Mouse (Mus musculus) spleen, postnatal 4 days (tissue): ENCODE measurements at regions not wholly inside any gene's neighbourhood (a gene's known extent, or its start where the extent isn't known, plus 50 kb on each side); places are given as distances from the start of the nearest gene placed in this dataset.

Experiments used
- DNase-seq, 2 experiments: peaks; one replicate each; pipeline ENCODE4 v3.0.0; 2022; ENCODE audit warnings: low spot score in 2 of 2

DNA sequence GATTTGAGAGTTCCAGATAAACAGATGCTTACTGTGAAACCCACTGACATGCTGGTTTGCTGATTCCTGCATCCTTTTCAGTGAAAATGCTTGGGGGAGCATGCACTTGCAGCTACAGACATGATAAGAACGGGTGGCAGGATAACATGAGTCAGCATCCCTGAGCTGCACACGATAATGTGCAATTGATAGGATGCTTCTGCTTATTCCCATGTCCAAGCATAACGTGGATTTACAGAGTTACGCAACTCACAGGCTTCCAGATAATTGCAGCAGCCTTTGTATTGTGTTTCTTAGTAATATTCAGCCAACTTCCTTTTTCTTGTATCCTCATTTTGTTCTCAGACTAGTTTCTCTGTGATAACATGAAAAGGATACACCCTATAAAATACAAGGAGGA is 245.7 kb downstream of the Flrt2 start:
- no peak for DNase-seq

DNA sequence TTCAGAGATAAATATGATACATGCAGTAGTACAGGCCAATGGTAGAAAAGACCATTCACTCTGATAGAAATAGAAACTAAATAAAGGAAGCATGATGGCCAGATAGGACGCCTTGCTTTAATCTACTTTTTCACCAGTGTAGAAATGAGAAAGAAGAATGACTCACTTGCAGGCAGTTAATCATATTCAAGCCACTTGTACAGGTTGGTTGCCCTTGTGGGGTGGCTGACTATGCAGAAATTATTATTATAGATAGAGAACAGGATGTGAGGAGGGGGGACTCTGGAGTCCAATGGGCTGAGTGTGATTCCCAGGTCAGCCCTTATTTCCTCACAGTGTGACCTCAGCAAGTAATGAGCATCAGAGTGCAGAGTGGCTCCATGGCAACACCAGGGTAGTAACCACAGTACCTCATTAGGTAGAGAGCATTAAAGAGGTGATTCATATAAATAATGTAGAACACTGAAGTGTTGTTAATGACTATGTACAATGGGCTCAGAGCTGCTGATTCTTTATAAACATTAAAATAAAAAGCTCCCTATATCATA is 248.5 kb downstream of the Flrt2 start:
- DNase-seq, result no peak

DNA sequence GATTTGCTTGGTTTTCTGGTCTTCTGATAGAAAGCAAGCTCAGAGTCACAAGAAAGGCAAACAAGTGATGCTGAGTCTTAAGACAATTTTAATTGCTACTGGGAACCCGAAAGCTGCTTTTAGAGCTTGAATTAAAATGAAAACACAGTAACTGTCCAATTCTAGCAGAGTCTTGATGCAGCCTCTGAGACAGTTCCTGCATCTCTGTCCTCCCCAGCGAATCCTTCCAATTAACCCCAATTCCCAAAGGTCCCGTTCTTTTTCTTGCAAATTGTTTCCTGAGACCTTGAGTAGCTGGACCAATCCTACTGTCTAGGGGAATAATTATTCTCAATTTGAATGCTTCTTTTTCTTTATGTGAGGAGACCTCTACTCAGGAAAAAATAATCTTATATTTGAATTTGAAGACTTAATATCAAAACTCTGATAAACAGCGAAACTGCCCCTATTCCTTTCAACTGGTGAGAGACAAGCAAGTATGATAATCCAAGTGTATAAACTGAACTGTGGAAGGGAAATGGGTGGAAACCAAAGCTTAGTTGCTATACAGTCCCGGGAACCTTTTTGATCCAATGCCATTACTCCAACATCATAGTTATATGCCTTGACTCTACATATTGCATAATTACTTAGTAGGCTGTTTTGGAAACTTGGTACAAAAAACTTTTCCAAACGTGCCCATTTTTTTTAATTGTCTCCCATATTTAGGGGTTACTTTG is 267.9 kb downstream of the Flrt2 start:
- no peak for DNase-seq

DNA sequence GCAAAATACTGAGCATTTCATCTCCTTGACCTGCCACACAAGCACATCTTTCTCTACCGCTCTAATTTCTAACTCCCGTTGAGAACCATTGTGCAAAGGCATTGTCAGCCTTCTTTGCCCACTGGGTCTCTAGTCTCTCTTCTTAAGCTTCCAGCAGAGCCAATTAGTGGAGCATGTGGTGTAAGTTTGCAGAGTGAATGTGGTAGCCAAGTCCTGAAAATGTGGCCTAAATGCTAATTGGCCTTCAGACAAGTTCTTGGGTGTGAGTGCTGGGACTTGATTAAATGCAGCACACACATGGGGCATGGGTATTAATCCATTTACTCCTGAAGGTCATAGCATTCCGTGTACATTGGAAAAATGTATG is 268.5 kb downstream of the Flrt2 start:
- no peak for DNase-seq

DNA sequence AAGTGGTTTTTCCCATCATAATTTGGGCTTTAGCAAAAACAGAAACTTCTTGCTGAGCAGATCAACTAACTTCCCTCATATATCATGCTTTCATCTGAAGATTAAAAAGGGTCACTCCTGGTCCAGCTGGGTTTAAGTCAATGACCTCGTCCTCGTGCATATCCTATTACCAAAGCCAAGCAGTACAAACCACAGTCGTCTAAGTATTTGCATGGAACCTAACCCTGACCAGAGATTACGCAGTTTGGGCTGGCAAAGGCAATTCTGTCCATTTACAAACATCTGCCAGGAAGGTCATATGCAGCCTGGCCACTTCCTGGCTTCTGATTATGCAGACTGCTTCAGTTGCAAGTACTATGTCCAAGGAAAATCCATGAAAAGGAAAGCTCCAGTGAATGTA is 270.8 kb downstream of the Flrt2 start:
- DNase-seq, result no peak

DNA sequence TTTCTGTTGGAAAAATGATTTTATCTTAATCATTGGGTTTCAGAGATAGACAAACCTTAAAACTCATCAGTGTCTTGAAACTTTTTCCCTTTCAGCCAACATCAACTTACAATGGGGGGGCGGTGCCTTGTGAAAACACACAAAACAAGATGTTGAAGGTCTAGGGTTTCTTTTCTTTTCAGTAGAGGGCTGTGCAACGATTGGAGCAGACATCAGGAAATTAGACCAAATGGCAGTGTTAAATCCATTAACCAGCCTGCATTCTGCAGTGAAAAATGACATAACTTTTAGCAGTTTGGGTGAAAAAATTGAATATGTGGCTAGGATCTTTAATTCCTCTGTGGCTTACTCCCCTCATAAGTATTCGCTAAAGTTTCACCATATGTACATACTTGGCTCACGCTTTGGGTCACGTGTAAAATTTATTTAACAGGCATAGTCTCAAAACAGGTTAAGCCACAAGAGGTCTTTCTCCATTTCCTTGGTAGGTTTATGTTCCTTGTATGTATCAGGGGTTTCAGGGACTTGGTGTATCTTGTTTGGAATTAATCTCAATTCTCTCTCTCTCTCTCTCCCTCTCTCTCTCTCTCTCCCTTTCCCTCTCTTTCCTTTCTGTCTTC is 296.8 kb downstream of the Flrt2 start:
- DNase-seq, result no peak

DNA sequence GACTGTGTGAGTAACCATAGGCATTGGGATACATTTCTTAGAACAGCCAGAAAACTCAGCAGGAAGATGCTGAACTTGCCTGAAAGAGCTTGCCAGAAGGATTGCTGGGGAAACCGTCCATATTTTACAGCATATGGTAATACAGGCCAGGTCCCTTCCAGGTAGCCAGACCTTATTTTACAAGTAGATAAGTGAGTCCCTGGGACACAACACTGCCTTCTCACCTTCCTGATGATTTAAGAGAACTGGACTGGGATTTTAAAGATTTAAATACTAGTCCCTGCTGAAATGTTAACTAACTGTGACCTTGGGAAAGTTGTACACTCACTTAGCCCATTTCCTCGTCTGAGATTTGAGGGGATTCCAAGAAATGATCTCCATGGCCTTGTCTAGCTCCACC is 302.9 kb downstream of the Flrt2 start:
- DNase-seq, result no peak

DNA sequence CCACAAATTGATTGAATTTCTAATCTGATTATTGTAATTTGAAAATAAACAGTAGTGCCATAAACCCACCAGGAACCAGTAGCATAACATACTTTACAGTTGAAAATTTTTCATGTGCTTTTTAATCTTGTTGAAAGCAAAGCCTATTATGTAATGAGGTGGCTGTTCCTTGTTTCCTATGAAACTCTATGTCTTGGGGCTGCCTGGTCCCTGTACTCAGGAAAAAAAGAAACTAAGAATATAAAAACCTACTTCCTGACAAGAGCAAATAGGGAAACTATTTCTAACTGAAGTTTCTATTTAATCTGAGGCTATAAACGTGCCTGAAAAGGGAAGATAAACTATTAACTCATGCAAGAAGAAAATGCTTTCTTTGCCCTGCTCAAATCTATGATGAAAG is 338.2 kb downstream of the Flrt2 start:
- DNase-seq, result no peak

DNA sequence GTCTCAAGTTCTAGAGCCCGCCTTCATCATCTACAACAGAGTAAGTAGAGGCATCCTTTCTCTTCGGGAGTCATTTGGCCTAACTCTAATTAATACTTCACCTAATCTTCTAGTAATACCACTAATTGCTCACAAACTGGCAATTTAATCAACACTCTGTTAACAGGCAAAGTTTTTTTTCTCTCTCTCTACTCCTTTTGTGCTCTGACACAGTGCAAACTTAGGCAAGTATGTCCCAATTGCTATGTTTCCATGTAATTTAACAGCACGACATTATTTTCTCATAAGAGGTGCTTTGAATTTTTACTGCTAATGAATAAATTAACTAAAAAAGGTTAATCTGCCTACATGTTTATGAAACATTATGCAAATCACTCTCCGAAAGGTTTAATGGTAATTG is 383.3 kb downstream of the Flrt2 start:
- DNase-seq, result no peak

DNA sequence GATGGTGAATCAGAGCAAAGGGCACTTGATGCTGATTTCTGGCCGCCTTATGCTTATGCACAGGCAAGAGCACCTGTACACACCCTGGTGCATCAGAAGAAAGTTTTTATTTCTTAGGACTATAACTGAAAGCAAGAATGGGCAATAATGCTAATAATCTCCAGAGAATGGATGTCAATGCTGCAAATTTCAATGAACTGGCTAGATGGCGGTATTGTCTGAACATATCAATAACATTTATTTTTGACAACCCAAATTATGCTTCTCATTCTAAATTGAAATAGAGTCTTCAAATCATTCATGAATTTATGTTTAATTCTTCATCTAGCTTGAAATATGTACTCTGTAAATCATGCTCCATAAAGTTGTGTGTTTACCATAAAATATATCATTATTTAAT is 399.0 kb downstream of the Flrt2 start:
- DNase-seq, result no peak

DNA sequence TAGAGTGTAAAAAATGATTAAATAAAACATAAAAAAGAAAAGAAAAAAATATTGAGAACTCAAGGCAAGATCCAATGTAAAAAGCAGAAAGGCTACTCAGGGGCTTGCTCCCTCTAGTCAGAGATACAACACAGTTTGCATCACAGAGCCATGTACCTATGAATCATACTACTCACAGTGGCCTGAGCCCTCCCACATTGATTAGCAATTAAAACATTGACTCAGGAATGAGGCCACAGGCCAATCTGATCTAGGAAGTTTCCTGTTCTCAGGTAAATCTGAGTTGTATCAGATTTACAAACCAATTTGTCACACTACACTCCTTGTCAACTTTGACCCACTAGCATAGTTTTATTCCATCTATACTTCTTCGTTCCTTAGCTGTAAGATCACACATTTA is 414.2 kb downstream of the Flrt2 start:
- DNase-seq, result no peak

DNA sequence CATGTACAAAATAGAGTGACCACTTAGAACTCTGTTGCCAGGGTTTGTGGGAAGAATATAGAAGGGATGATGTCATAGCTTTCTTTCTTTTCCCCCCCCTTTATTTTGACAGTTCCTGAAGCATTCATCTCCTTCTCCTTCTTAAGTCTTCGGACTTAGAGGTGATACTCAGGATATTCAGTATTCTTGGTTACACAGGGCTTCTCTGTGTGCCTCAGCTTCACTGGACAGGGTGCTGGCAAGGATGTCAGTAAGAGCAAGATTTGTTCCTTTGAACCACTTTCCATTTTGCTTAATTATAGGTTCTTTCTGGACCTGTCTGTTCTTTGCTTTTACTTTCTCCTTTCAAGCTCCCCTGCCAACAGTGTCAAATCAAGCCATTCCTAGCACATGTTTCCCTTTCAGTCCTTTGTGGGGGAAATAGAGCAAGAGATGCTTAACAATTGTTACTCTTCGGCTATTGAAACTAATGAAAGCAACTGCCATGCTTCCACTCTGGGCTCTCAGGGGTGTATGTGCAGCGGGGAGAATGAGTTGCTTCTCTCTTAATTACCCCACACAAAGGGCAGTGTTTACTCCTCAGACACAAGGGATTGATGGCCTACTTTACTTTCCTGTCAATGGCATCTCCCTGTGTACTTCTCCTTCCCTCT is 422.8 kb downstream of the Flrt2 start:
- no peak for DNase-seq

DNA sequence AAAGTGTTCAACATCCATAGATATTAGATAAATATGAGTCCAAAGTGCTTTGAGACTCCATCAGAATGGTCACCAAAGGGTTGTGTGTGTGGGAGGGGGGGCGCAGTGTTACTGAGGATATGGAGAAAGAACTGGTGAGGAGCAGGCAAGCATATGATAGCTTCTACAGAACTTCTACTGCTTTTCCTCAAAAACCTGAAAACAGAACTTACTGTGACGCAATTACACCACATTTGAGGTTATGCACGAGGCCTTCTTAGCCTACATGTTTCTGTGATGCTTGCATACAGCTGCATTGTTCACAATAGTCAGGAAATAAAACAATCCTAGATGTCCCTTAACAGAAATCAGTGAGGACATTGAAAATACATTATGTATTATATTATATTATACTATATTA is 425.5 kb downstream of the Flrt2 start:
- DNase-seq, result no peak

DNA sequence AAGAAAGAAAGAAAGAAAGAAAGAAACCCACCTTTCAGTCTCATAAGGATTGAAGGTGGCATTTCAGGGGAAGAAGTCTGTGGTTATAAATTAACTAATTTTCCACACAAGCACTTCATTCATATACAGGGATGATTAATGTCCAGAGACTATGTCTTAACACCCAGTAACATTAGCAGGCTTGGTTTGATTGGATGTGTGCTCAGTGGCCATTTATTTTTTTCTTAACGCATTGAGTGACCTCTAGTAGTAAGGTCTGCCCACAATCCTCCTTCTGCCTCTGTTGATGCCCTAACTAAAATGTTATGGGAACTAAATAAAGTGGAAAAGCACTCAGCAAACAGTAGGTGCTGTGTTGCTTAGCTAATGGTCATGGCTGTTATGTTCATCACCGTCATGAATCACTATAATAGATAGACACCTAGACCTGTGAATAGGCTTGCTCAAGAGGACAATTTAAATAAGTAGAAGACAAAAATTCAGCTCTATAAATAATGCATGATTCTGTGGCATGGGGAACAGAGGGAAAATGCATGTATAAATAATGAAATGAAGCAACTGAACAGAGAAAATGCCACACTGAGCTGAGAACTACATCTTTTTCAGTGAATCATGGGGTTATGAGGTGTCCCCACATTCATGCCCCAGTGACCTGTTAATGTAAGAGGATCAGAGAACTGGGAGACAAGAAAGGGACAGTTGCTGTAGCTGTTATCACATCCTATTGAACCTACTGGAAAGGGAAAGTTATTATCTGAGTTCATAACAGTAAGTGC is 432.3 kb downstream of the Flrt2 start:
- DNase-seq, result no peak

DNA sequence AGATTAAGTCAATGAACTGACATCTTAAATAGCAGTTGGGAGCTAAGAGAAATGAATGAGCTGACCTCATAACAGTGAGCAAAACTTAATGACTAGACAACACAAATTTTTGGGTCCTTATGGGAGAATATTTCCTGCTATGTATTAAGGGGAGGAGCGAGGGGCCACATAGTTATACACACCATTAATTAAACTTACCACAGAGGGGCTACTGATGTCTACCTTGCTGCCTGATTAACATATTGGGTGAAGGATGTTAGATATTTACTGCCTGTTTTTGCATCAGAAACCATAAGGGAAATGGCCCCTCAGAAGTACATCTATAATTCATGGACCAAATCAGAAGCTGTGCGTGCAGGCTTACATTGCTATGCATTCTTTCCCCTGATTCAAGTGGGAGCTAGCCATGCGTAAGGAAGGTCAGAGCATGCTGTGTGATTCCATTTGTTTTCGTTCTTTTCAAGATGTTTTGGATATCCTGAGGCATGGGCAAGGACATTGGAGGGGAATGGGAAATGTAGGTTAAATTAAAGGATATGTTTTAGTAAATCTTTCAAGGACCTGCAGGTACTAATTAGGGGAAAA is 437.9 kb downstream of the Flrt2 start:
- no peak for DNase-seq

DNA sequence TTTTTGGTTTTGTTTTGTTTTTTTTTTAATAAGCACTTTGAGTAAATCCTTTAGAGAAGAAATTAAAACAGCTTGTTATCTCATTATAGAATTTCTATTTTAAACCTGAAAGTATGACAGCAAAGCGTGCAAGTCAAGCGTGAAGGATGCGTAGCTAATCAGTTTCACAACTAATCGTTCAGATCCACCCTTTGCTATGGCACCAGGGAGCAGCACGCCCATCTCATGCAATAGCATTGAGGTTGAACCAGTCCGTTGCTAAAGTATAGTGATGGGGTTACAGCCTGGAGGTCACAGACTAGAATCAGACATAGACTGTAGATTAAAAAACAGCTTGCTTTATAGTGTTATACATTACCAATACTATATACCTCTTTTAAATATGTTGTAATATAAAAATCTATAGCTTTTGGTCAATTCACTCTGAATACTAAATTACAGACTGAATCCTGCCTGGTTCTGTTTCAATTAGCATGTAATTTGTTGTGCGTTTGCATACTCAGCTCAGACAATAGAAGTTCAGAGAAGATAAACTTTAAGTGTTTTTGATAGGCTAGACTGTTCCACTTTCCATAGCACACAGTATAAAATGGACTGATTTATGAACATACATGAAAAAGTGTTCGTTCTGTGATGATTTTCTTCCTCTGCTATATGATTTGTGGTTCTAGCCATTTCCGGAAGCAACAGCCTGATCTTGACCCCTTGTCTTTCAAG is 438.9 kb downstream of the Flrt2 start:
- DNase-seq, result no peak

DNA sequence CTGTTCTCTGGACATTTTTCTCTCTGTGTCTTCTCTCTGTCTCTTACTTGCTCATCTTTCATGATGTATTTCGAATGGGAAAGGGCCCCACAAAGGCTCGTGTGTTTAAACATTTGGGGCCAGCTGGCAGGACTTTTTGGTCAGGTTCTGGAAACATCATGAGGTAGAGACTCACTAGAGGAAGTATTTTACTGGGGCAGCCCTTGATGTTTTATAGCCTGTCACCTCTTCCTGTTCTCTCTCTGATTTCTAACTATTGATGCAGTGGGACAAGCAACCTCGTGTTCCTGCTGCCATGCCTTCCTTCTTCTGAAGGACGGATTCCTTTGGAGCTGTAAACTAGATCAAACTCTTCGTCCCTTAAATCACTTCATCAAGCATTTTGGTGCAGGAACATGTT is 442.1 kb downstream of the Flrt2 start:
- DNase-seq, result no peak

DNA sequence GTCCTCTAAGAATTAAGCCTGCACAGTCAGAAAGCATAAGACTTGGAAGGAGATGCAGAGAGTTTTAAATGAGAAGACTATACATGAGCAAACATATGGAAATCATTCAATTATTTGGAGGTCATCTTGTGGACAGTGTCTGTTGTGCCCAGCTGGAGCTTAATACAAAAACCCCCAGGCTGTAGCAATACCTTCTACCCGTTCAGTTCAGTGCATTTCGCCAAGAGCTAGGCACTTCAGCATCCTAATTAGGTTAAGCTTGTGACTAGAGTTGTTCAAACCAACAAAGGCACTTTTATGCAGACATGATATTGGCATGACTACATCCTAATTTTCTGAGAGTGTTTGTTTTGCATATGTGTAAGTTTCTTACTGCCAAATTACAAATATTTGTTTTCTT is 449.7 kb downstream of the Flrt2 start:
- DNase-seq, result no peak

DNA sequence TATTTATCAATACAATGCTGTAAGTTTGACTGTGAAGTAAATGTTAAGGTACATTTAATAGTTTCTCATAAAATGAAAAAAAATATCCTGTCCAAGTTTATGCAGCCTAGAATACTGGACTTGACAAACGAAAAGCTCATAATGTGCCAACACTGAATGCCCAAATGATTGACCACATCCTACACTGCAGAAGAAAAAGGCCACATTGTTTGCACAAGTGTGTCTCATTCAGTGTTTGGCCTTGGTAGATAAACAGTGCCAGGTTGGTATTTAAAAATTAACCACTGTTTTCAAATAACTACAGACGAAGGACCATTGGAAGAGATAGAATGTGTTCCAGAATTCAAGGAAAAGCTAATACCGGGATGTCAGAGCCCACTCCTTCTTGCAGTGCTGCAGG is 462.1 kb downstream of the Flrt2 start:
- no peak for DNase-seq

DNA sequence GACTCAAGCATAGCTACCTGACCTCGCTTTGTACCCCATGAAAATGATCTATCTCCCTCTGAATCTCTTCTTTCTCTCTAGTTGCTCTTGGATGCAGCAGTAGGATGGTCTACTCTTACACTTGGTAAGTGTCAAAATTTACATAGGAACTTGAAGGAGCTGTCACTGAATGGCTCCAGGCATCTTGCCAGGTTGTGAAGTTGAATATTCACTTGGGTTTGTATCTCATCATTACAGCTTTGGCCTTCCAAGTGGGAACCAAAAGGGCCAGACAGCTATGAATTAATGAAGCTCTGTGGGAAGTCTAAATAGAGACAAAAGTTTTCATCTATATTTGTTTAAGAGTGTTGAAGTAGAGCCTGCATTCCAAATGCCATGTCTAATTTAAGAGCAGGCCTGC is 475.5 kb downstream of the Flrt2 start:
- DNase-seq, result no peak

DNA sequence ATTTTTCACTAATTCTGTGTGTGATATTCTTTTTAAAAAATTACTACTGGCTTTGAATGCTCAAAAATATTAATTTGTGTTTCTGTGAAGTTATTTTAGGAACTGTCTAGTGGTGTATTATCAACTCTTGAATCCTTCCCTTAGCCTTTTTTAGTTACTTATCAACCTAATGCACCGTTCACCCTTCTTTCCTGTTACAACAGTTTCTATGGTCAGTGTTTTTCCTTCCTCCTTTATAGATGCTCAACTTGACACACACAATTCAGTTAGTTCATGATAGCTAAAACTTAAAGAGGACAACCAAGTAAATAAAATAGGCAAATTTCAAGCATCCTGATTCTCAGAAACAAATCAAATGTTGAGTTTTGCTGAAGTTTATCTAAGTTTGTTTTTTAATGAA is 506.9 kb downstream of the Flrt2 start:
- no peak for DNase-seq
